Mouse (Mus musculus) kidney, adult 11 months (tissue): ENCODE measurements around the gene Tbc1d1.

ENCODE experiments used
- DNase-seq: peaks from one replicate; pipeline ENCODE4 v3.0.0; 2022

Tbc1d1 gene

DNA sequence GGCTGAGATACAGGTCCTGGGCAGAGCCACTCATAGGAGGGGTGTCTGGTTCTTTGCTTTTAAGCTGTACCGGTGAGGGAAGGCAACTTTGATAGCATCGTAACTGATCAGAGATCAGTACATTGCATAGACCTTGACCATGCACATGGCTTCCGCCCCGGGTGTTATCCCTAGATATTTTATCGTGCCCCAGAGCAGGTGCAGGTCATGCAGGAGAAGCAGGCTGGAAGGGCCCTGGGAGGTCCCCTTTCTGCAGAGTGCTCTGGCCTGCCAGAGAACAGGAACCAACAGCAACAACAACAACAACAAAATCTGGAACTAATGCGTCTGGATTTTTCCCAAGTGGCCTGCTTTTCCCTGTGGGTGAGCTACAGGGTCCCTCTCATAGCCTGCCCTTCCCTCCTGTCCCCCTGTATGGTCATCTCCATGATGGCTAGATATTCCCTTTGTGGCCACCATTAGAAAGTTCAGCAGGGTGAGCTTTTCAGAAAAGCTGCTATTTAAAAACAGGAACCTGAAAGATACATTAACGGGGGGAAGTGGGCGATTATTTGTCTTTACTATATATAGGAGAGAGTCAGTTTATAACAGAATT, 236.4 kb downstream of the Tbc1d1 start:
- DNase-seq: no peak

GRCm38 (mm10) chr5:64393530-64393929, 237.4 kb downstream of the Tbc1d1 start:
- DNase-seq: no peak

DNA sequence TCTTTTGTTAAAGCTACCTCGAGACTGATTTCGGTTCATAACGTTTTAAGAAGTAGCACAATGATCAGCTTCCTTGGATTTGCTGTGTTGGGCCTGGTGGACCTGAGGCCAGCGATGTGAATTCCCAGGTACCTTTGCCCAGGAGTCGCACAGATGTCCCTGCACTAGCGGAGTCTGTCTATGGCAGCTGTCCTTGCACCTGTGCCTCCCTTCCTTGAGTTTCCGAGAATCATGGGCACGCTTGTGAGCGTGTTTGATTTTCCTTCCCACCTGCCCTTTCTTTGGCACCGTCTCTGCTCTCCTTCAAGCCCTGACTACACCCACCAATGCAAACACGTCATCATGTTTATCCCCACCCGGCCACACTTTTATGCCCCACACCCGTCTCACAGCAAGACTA, 242.1 kb downstream of the Tbc1d1 start:
- no peak for DNase-seq

GRCm38 (mm10) chr5:64400742-64401141, 244.6 kb downstream of the Tbc1d1 start:
- DNase-seq: no peak
